Mouse (Mus musculus) thymus, adult 2 months (tissue): Measurements from ENCODE around the gene Cdh8. TPM values are rescaled to one million over a fixed set of nuclear protein-coding genes. Genes with fewer than 3 reads are reported as not detected.

Experiments used
- DNase-seq: peaks from one replicate; pipeline ENCODE4 v3.0.0; 2021
- H3K27ac ChIP-seq: fragments of 200-500 bp; 2 replicates; pipeline ENCODE4 v1.5.1; 2012; ENCODE audit warnings: low read length, control low read depth; ENCODE audit not compliant: control insufficient read depth, insufficient read depth
- H3K27me3 ChIP-seq: fragments of 200-500 bp; 2 replicates; pipeline ENCODE4 v1.6.1; 2012; ENCODE audit warnings: mild to moderate bottlenecking, low read length, moderate library complexity, mixed read lengths; ENCODE audit not compliant: control insufficient read depth, insufficient read depth
- H3K36me3 ChIP-seq: fragments of 200-500 bp; 2 replicates; pipeline ENCODE4 v1.6.1; 2012; ENCODE audit warnings: mild to moderate bottlenecking, low read length, moderate library complexity; ENCODE audit not compliant: control insufficient read depth, insufficient read depth
- H3K4me1 ChIP-seq: fragments of 200-500 bp; replicated peaks from 2 replicates; pipeline ENCODE4 v1.6.1; 2012; ENCODE audit warnings: low read length; ENCODE audit not compliant: control insufficient read depth, insufficient read depth
- H3K4me3 ChIP-seq: fragments of 200-500 bp; 2 replicates; pipeline ENCODE4 v1.5.1; 2012; ENCODE audit warnings: mild to moderate bottlenecking, low read length, control low read depth, moderate library complexity; ENCODE audit not compliant: control insufficient read depth, insufficient read depth
- CTCF ChIP-seq: fragments of 200-500 bp; IDR thresholded peaks from 2 replicates; pipeline ENCODE4 v1.5.1; 2012; ENCODE audit warnings: mild to moderate bottlenecking, control low read depth, low read length, moderate library complexity, borderline replicate concordance; ENCODE audit not compliant: control insufficient read depth, poor library complexity, insufficient read depth; ENCODE audit errors: extremely low read depth
- POLR2A ChIP-seq: fragments of 200-500 bp; IDR thresholded peaks from 2 replicates; pipeline ENCODE4 v1.6.1; 2012; ENCODE audit warnings: mild to moderate bottlenecking, low read length, control low read depth, moderate library complexity; ENCODE audit not compliant: control insufficient read depth, poor library complexity, insufficient read depth; ENCODE audit errors: extremely low read depth
- WGBS: fragments of 180-500 bp; shearing (Covaris S2); methylation state at CpG from one replicate; pipeline ENCODE4 v1.1.7; 2018; 5-methylcytosine and 5-hydroxymethylcytosine counted together
- polyA plus RNA-seq: library from polyadenylated mRNA; depleted of rRNA; stranded (reverse); fragments of >200 nt; gene quantifications from 2 replicates; pipeline ENCODE4 v1.2.3, GENCODE M21; 2012

The Cdh8 gene
- polyA plus RNA-seq, 1 experiment, result 0.22 TPM

- H3K27me3 ChIP-seq, result no peaks in the 10 kb centered on the region
- no peak overlapping the region for H3K4me3 ChIP-seq
- no peak for TF ChIP-seq CTCF
- no peak overlapping the region for H3K27ac ChIP-seq
- no peaks in the 10 kb centered on the region for H3K36me3 ChIP-seq
- 90% methylated on average over 1 of the region's 1 CpGs for WGBS
- no peaks in the 10 kb centered on the region for H3K4me1 ChIP-seq
- DNase-seq, result no peak
These were observed 126.1 kb downstream of the Cdh8 start for GRCm38 (mm10) chr8:99290201-99290600.

- no peak overlapping the region for H3K4me3 ChIP-seq
- no peaks in the 10 kb centered on the region for H3K36me3 ChIP-seq
- no peak overlapping the region for H3K27ac ChIP-seq
- no peak for DNase-seq
- no peaks in the 10 kb centered on the region for H3K27me3 ChIP-seq
- no peaks in the 10 kb centered on the region for H3K4me1 ChIP-seq
- WGBS, result 96% methylated on average over 1 of the region's 1 CpGs
- TF ChIP-seq CTCF, result no peak
- TF ChIP-seq POLR2A, result no peak
These were observed 131.2 kb downstream of the Cdh8 start for GRCm38 (mm10) chr8:99285103-99285502.

- Histone ChIP-seq H3K4me3 (no peak overlapping the region), H3K36me3 (no peaks in the 10 kb centered on the region), H3K27me3 (no peaks in the 10 kb centered on the region), H3K4me1 (no peaks in the 10 kb centered on the region), H3K27ac (no peak overlapping the region)
- no peak for DNase-seq
- no peak for TF ChIP-seq POLR2A
- TF ChIP-seq CTCF, result no peak
These were observed 135.9 kb downstream of the Cdh8 start for GRCm38 (mm10) chr8:99280375-99280774.

- TF ChIP-seq CTCF (no peak), POLR2A (no peak)
- no peaks in the 10 kb centered on the region for H3K36me3 ChIP-seq
- DNase-seq, result no peak
- H3K4me3 ChIP-seq, result no peak overlapping the region
- no peaks in the 10 kb centered on the region for H3K4me1 ChIP-seq
- H3K27me3 ChIP-seq, result no peaks in the 10 kb centered on the region
- H3K27ac ChIP-seq, result no peak overlapping the region
- 79% methylated on average over 3 of the region's 3 CpGs for WGBS
These were observed 149.1 kb downstream of the Cdh8 start for GRCm38 (mm10) chr8:99267133-99267532.

GRCm38 (mm10) chr8:99234372-99234771 lies 181.9 kb downstream of the Cdh8 start:
- H3K27ac ChIP-seq, result no peak overlapping the region
- no peak for TF ChIP-seq CTCF
- no peak for TF ChIP-seq POLR2A
- no peaks in the 10 kb centered on the region for H3K4me1 ChIP-seq
- H3K4me3 ChIP-seq, result no peak overlapping the region
- no peaks in the 10 kb centered on the region for H3K27me3 ChIP-seq
- no peaks in the 10 kb centered on the region for H3K36me3 ChIP-seq
- 88% methylated on average over 4 of the region's 4 CpGs for WGBS
- no peak for DNase-seq

- Histone ChIP-seq H3K36me3 (no peaks in the 10 kb centered on the region), H3K27ac (no peak overlapping the region), H3K27me3 (no peaks in the 10 kb centered on the region), H3K4me3 (no peak overlapping the region), H3K4me1 (no peaks in the 10 kb centered on the region)
- TF ChIP-seq CTCF, result no peak
- TF ChIP-seq POLR2A, result no peak
- no peak for DNase-seq
- 75% methylated on average over 6 of the region's 6 CpGs for WGBS
These were observed 192.6 kb downstream of the Cdh8 start for GRCm38 (mm10) chr8:99223697-99224096.

GRCm38 (mm10) chr8:99205194-99205593 lies 211.1 kb downstream of the Cdh8 start:
- DNase-seq, result no peak
- WGBS, result 89% methylated on average over 7 of the region's 7 CpGs
- H3K4me3 ChIP-seq, result no peak overlapping the region
- TF ChIP-seq CTCF (no peak), POLR2A (no peak)
- H3K27ac ChIP-seq, result no peak overlapping the region
- H3K4me1 ChIP-seq, result no peaks in the 10 kb centered on the region
- H3K27me3 ChIP-seq, result no peaks in the 10 kb centered on the region
- H3K36me3 ChIP-seq, result no peaks in the 10 kb centered on the region
